ENCODE assay signal across 8 mouse cellular contexts in the genomic region with DNA sequence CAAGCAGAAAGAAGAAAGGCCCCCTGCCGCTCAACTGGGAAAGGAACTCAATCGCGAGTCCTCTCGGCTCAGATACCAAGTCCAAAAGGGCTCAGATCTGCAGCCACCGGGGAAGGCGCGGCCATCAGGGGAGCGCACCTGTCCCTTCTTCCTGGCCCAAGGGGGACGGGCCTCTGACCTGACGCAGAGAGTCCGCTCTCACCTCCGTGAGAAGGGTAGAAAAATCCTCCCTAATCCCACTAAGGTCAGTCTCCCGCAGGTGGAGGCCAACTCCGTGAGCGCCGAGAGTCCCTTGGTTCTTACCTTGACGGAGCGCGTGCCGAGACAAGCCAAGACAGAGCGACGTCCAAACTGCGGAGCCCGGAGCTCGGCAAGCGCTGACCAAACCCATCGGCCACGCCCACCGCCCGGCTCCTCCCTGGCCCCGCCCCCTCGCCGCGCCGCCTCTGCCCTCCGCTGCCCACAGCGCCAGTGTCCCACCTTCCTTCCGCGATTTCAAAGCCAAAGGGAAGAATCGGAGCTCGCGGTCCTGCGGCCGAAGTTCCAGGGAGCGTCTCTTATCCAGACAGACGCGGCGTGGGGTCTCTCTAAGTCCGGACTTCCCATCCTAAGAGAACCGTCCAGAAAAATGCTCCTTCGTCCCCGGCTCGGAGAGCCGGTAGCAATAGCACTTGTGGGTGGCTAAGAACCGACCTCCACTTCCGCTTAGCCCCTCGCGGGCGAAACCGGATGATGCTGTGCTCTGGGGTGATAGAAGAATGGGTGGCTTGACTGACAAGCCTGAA. TPM values are rescaled to one million over a fixed set of nuclear protein-coding genes. Genes with fewer than 3 reads are reported as not detected.
DNase-seq lines count a peak whose midpoint lies in the region; ATAC-seq and TF ChIP-seq lines count a peak whose summit lies in the region.

A gene (minus strand): TSS at position 393 of the 785 bp plus-strand sequence.

- DNase-seq in CD4-positive helper T cell, adult 2 months (ENCODE audit: low read depth, low spot score): peak; percentile 82
- peak; percentile 88 for DNase-seq in kidney, postnatal 0 days (ENCODE audit: low spot score)
- DNase-seq in liver, embryonic 13.5 days: peak; percentile 83
- DNase-seq in natural killer cell, adult 2 months (ENCODE audit: low spot score in 2 of 2): peak; percentile 92 to 95

- peak within 1 kb of the TSS; percentile 60 for H3K9ac ChIP-seq in heart, embryonic 12.5 days
- peak within 1 kb of the TSS; percentile 56 for H3K9ac ChIP-seq in kidney, postnatal 0 days (ENCODE audit: low read depth, low read length)
- H3K9ac ChIP-seq in liver, embryonic 13.5 days: peak within 1 kb of the TSS; percentile 57
- H3K9ac ChIP-seq in stomach, embryonic 14.5 days (replicated peaks; ENCODE audit: low read depth, low read length): no peak within 1 kb of the TSS; the same call in 1 of the 2 replicates

- peak; percentile 91 for ATAC-seq in erythroid progenitor cell, adult 5-6 weeks (replicated peaks; ENCODE audit: low FRiP score, poor library complexity, severe bottlenecking)
- ATAC-seq in heart, embryonic 12.5 days (ENCODE audit: insufficient number of reproducible peaks, low FRiP score): peak; percentile 95
- peak; percentile 92 for ATAC-seq in kidney, postnatal 0 days (replicated peaks; ENCODE audit: low FRiP score, low read depth)
- peak; percentile 90 for ATAC-seq in liver, embryonic 13.5 days (ENCODE audit: low read depth)
- ATAC-seq in stomach, embryonic 14.5 days (ENCODE audit: insufficient number of reproducible peaks, insufficient read depth, low FRiP score, low read depth): peak; percentile 91

- no peak for TF ChIP-seq CTCF in kidney, postnatal 0 days (IDR thresholded peaks at IDR 0.05; ENCODE audit: low read depth)

- H3K4me2 ChIP-seq in heart, embryonic 12.5 days: peak within 1 kb of the TSS; percentile 89
- H3K4me2 ChIP-seq in kidney, postnatal 0 days (ENCODE audit: low read length): peak within 1 kb of the TSS; percentile 92
- H3K4me2 ChIP-seq in liver, embryonic 13.5 days: peak within 1 kb of the TSS; percentile 76
- H3K4me2 ChIP-seq in stomach, embryonic 14.5 days (replicated peaks; ENCODE audit: low read depth, low read length): peak within 1 kb of the TSS; percentile 82

- no peaks in the 10 kb centered on the region for H3K4me1 ChIP-seq in brown adipose tissue, adult 24 weeks (ENCODE audit: control insufficient read depth, insufficient read depth, insufficient read length, low read length)
- H3K4me1 ChIP-seq in heart, embryonic 12.5 days (replicated peaks): peaks cover 17% of the 10 kb centered on the region
- no peaks in the 10 kb centered on the region; the same call in 1 of the 2 replicates for H3K4me1 ChIP-seq in kidney, postnatal 0 days (replicated peaks; ENCODE audit: insufficient read depth, low read length)
- peaks cover 39% of the 10 kb centered on the region for H3K4me1 ChIP-seq in liver, embryonic 13.5 days (replicated peaks)
- H3K4me1 ChIP-seq in stomach, embryonic 14.5 days (ENCODE audit: control insufficient read depth, insufficient read depth, low read length): no peaks in the 10 kb centered on the region

- WGBS in heart, embryonic 12.5 days: under 1% methylated on average over 59 of the region's 60 CpGs
- WGBS in kidney, postnatal 0 days: under 1% methylated on average over 59 of the region's 60 CpGs
- WGBS in liver, embryonic 13.5 days (ENCODE audit: insufficient replicate concordance): under 1% methylated on average over 60 of the region's 60 CpGs
- WGBS in stomach, embryonic 14.5 days: under 1% methylated on average over 60 of the region's 60 CpGs

- H3K4me3 ChIP-seq in brown adipose tissue, adult 24 weeks (ENCODE audit: insufficient read depth, low read depth, low read length): peak within 1 kb of the TSS; percentile 58
- H3K4me3 ChIP-seq in heart, embryonic 12.5 days: peak within 1 kb of the TSS; percentile 55
- peak within 1 kb of the TSS; percentile 58 for H3K4me3 ChIP-seq in kidney, postnatal 0 days (replicated peaks; ENCODE audit: low read depth, low read length)
- peak within 1 kb of the TSS; percentile 63 for H3K4me3 ChIP-seq in liver, embryonic 13.5 days (replicated peaks)
- peak within 1 kb of the TSS; percentile 43 for H3K4me3 ChIP-seq in stomach, embryonic 14.5 days (ENCODE audit: low read depth, low read length)

- no peak within 1 kb of the TSS for H3K27ac ChIP-seq in brown adipose tissue, adult 24 weeks (replicated peaks; ENCODE audit: low read depth, low read length)
- H3K27ac ChIP-seq in heart, embryonic 12.5 days (ENCODE audit: poor library complexity, severe bottlenecking): peak within 1 kb of the TSS; percentile 59
- peak within 1 kb of the TSS; percentile 43 for H3K27ac ChIP-seq in kidney, postnatal 0 days
- H3K27ac ChIP-seq in liver, embryonic 13.5 days: no peak within 1 kb of the TSS
- no peak within 1 kb of the TSS for H3K27ac ChIP-seq in stomach, embryonic 14.5 days (ENCODE audit: low read length)

- no peaks in the 10 kb centered on the region for H3K36me3 ChIP-seq in heart, embryonic 12.5 days
- no peaks in the 10 kb centered on the region for H3K36me3 ChIP-seq in kidney, postnatal 0 days (ENCODE audit: insufficient read depth, low read length)
- H3K36me3 ChIP-seq in liver, embryonic 13.5 days: no peaks in the 10 kb centered on the region
- no peaks in the 10 kb centered on the region for H3K36me3 ChIP-seq in stomach, embryonic 14.5 days (ENCODE audit: control insufficient read depth, insufficient read depth, low read length)

- peaks cover 2% of the 10 kb centered on the region; the same call in 1 of the 2 replicates for H3K9me3 ChIP-seq in heart, embryonic 12.5 days (replicated peaks)
- H3K9me3 ChIP-seq in kidney, postnatal 0 days (replicated peaks; ENCODE audit: low read length): no peaks in the 10 kb centered on the region
- no peaks in the 10 kb centered on the region for H3K9me3 ChIP-seq in liver, embryonic 13.5 days (replicated peaks)
- no peaks in the 10 kb centered on the region for H3K9me3 ChIP-seq in stomach, embryonic 14.5 days (ENCODE audit: control insufficient read depth, low read depth, low read length)

- no peaks in the 10 kb centered on the region for H3K27me3 ChIP-seq in heart, embryonic 12.5 days (replicated peaks)
- H3K27me3 ChIP-seq in kidney, postnatal 0 days (ENCODE audit: insufficient read depth, low read length): no peaks in the 10 kb centered on the region
- peaks cover 39% of the 10 kb centered on the region for H3K27me3 ChIP-seq in liver, embryonic 13.5 days
- peaks cover 3% of the 10 kb centered on the region; the same call in 1 of the 2 replicates for H3K27me3 ChIP-seq in stomach, embryonic 14.5 days (ENCODE audit: control insufficient read depth, insufficient read depth, low read length)

RNA-seq across cellular contexts. Expression of the gene that starts here (rescaled TPM):
- 1.4 TPM in 2 replicates for polyA plus RNA-seq in brown adipose tissue, adult 24 weeks (2012; ENCODE audit: insufficient read depth, insufficient read length, missing spikeins)
- 2.5 and 10.8 TPM in 2 replicates for total RNA-seq in erythroid progenitor cell, adult 5-6 weeks (2015; ENCODE audit: low replicate concordance)
- total RNA-seq in erythroid progenitor cell, adult 5-6 weeks (2017; ENCODE audit: low replicate concordance): 2.4 and 5.7 TPM in 2 replicates
- 17.1 TPM in 2 replicates for polyA plus RNA-seq in heart, embryonic 12.5 days (2016; fragmentation: Nextera tagmentation; extraction: Ambion mirVana)
- 8.4 and 9.1 TPM in 2 replicates for polyA plus RNA-seq in kidney, postnatal 0 days (2015; fragmentation: Nextera tagmentation; extraction: Ambion mirVana)
- polyA plus RNA-seq in liver, embryonic 13.5 days (2015; fragmentation: Nextera tagmentation; extraction: Ambion mirVana): 3.9 and 5.2 TPM in 2 replicates
- 5.2 and 7.7 TPM in 2 replicates for polyA plus RNA-seq in stomach, embryonic 14.5 days (2014; fragmentation: Nextera tagmentation; extraction: Ambion mirVana)

Comparison
In these comparisons a context has a peak if more than half of its experiments do, and no peak if none do; other contexts are left out.
1. H3K27ac ChIP-seq: peak in heart, embryonic 12.5 days (single experiment) and kidney, postnatal 0 days (single experiment); none in brown adipose tissue, adult 24 weeks (single experiment), liver, embryonic 13.5 days (single experiment) and stomach, embryonic 14.5 days (single experiment).
2. Peak in every context shown above with its lines, with median percentiles within 50 percentile points of each other: DNase-seq, H3K4me3 ChIP-seq, ATAC-seq and H3K4me2 ChIP-seq.